Mouse (Mus musculus): Measurements from ENCODE around the gene Gm5926. TPM values are rescaled to one million over a fixed set of nuclear protein-coding genes. Genes with fewer than 3 reads are reported as not detected.

Gene Gm5926
- polyA plus RNA-seq (2014; fragmentation: Illumina TruSeq; extraction: RNeasy Lipid Tissue Mini Kit (QIAGEN cat#74804); ENCODE audit: low read depth, low replicate concordance): 1.8 TPM

GRCm38 (mm10) chrX:32650416-32650815 is at the start of gene Gm5926:
Gene Gm5926 (plus strand): TSS chrX:32650716.

Other genes starting within 250 kb of the Gm5926 start
- 14.2 TPM for gene Btbd35f1, start 90.7 kb upstream of the Gm5926 start, polyA plus RNA-seq (2014; fragmentation: Illumina TruSeq; extraction: RNeasy Lipid Tissue Mini Kit (QIAGEN cat#74804); ENCODE audit: low read depth, low replicate concordance)
- gene Btbd35f21, start 75.4 kb downstream of the Gm5926 start, polyA plus RNA-seq (2014; fragmentation: Illumina TruSeq; extraction: RNeasy Lipid Tissue Mini Kit (QIAGEN cat#74804); ENCODE audit: low read depth, low replicate concordance): 9.9 TPM
- gene Btbd35f30, start 243.9 kb downstream of the Gm5926 start, polyA plus RNA-seq (2014; fragmentation: Illumina TruSeq; extraction: RNeasy Lipid Tissue Mini Kit (QIAGEN cat#74804); ENCODE audit: low read depth, low replicate concordance): 3.6 TPM